Mouse (Mus musculus) kidney, postnatal 0 days (tissue): ENCODE measurements at regions not wholly inside any gene's neighbourhood (a gene's known extent, or its start where the extent isn't known, plus 50 kb on each side); places are given as distances from the start of the nearest gene placed in this dataset.
A peak's percentile ranks its signal among the peaks of the same experiment; 100 is the strongest.

Source experiments
- ATAC-seq: fragments of 200-750 bp; cut with Nextera tagmentation; replicated peaks from 2 replicates; pipeline ENCODE4 v1.8.0; 2017; ENCODE audit warnings: low read depth, moderate number of reproducible peaks, moderate TSS enrichment, moderate library complexity; ENCODE audit not compliant: low FRiP score
- DNase-seq: peaks from one replicate; pipeline ENCODE4 v3.0.0-alpha.2; 2016; ENCODE audit warnings: low spot score
- H3K27ac ChIP-seq: fragments of 300-500 bp; sonication (generic); 2 replicates; pipeline ENCODE4 v1.5.1; 2014; ENCODE audit warnings: mild to moderate bottlenecking
- H3K27me3 ChIP-seq: fragments of 300-500 bp; sonication (generic); 2 replicates; pipeline ENCODE4 v1.6.1; 2014; ENCODE audit warnings: low read length, mixed read lengths; ENCODE audit not compliant: insufficient read depth
- H3K36me3 ChIP-seq: fragments of 300-500 bp; sonication (generic); 2 replicates; pipeline ENCODE4 v1.6.1; 2014; ENCODE audit warnings: low read length, mixed read lengths; ENCODE audit not compliant: insufficient read depth
- H3K4me1 ChIP-seq: fragments of 300-500 bp; sonication (generic); replicated peaks from 2 replicates; pipeline ENCODE4 v1.6.1; 2014; ENCODE audit warnings: antibody characterized with exemption, low read length, mixed read lengths; ENCODE audit not compliant: insufficient read depth
- H3K4me2 ChIP-seq: fragments of 300-500 bp; sonication (generic); 2 replicates; pipeline ENCODE4 v1.6.1; 2014; ENCODE audit warnings: mild to moderate bottlenecking, low read length, moderate library complexity, mixed read lengths
- H3K4me3 ChIP-seq: fragments of 300-500 bp; sonication (generic); replicated peaks from 2 replicates; pipeline ENCODE4 v1.5.1; 2014; ENCODE audit warnings: low read depth, low read length
- H3K9ac ChIP-seq: fragments of 300-500 bp; sonication (generic); 2 replicates; pipeline ENCODE4 v1.6.1; 2014; ENCODE audit warnings: low read depth, low read length
- H3K9me3 ChIP-seq: fragments of 300-500 bp; sonication (generic); replicated peaks from 2 replicates; pipeline ENCODE4 v1.6.1; 2016; ENCODE audit warnings: low read length, inconsistent platforms, mixed read lengths
- CTCF ChIP-seq: IDR thresholded peaks from 2 replicates; pipeline ENCODE4 v1.5.1; 2016; ENCODE audit warnings: antibody characterized with exemption, low read depth, mild to moderate bottlenecking, moderate library complexity
- WGBS: fragments of 180-500 bp; shearing (Covaris S2); extraction: QIAGEN DNeasy Blood & Tissue Kit; methylation state at CpG from one replicate; pipeline ENCODE4 v1.1.7; 2014; 5-methylcytosine and 5-hydroxymethylcytosine counted together

DNA sequence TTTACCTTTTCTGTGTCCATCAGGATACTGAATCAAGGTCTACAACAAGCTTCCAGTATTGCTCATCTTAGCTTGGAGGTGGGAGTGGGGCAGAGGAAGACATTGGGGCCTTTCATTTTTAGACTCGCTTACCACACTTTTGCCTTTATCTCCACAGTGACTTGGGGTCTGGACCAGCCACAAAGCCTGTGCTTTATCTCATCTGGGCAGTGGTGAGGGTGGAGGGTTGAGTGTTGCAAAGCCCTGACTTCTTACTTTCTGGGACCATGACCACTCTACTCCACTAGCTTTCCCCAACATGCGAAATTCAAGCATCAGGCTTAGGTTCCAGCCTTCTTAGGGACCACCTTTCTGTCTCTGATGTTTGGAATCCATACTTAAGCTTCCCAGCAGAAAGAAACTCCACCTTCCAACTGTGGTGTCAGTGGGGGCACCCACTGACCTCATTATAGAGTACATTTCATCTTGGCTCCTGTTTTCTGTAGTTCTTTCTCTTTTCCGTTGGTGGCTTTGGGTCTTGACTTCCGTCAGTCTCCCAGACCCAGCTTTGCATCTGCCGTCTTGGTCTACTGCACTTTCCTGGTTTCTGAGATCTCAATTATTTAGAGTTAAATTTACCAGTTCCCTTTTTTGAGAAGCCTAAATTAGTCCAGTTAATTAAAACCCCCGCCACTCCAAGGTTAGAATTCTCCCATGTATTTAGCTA lies 80.5 kb downstream of the Gm815 start:
- H3K4me1 ChIP-seq = no peaks in the 10 kb centered on the region
- no peaks in the 10 kb centered on the region for H3K27me3 ChIP-seq
- H3K36me3 ChIP-seq = no peaks in the 10 kb centered on the region
- no peak overlapping the region for H3K9ac ChIP-seq
- no peak overlapping the region for H3K4me2 ChIP-seq
- WGBS = 84% methylated on average over 6 of the region's 6 CpGs
- no peaks in the 10 kb centered on the region for H3K9me3 ChIP-seq
- H3K4me3 ChIP-seq = no peak overlapping the region
- DNase-seq (no peak), ATAC-seq (no peak)
- H3K27ac ChIP-seq = no peak overlapping the region
- TF ChIP-seq CTCF = no peak

DNA sequence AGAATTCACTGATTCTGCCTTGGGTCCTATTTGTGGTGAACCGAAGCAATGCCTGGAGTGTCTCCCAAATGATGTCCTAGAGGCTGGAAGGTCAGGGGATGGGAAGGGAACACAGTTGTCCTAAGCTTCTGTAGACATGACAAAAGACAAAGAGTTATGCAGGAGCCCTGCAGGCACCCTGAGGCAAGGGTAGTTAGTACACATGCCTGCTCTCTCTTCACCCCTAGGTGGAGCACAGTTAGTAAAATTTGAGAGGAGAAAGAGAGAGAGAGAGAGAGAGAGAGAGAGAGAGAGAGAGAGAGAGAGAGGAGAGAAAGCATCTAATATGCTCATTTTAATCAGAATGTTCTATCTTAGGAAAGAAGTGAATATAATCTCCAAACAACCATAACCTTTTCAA lies 87.4 kb downstream of the Gm815 start:
- peak; percentile 61 for DNase-seq
- Histone ChIP-seq H3K36me3 (no peaks in the 10 kb centered on the region), H3K4me1 (no peaks in the 10 kb centered on the region), H3K27ac (no peak overlapping the region), H3K4me2 (no peak overlapping the region), H3K9me3 (no peaks in the 10 kb centered on the region), H3K9ac (no peak overlapping the region), H3K4me3 (no peak overlapping the region), H3K27me3 (no peaks in the 10 kb centered on the region)
- ATAC-seq = no peak
- WGBS = 76% methylated on average over 1 of the region's 1 CpGs
- peak; percentile 57 for TF ChIP-seq CTCF

DNA sequence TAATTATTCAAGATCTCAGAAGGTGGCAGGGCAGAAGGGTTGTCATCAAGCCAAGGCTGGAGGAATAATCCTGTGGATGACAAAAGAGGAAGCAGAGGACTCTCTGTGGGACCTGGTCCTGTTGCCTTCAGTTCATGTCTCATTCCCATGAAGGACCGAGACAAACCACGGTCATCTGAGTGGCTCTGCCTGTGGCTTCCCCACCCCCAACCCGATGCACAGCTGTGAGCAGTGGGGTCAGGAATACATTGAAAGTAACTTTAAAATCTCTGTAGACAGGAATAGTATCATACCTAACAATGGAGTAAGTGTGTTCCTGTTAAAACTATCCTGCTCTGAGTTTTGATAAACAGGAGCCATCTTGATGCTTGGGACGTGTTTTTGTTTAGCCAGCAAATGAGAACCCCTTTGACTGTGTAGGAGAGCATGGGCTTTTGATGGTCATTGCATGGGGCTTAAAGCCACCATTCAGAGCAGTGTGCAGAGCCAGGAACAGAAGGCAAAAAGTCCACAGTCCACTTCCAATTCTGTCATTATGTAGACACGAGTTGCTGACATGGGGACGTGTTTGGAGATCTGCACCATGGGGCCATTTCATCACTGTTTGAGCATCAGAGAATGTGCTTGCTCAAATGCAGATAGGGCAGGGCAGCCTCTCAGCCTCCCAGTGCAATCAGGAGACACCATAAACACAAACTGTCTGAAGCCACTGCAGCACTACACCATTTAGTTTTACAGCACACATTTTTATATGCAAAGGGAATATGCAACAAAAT lies 88.3 kb downstream of the Gm815 start:
- Histone ChIP-seq H3K27ac (no peak overlapping the region), H3K9me3 (no peaks in the 10 kb centered on the region), H3K4me2 (no peak overlapping the region), H3K27me3 (no peaks in the 10 kb centered on the region), H3K4me3 (no peak overlapping the region), H3K36me3 (no peaks in the 10 kb centered on the region), H3K9ac (no peak overlapping the region), H3K4me1 (no peaks in the 10 kb centered on the region)
- TF ChIP-seq CTCF = no peak
- ATAC-seq = no peak
- 91% methylated on average over 6 of the region's 6 CpGs for WGBS
- no peak for DNase-seq

DNA sequence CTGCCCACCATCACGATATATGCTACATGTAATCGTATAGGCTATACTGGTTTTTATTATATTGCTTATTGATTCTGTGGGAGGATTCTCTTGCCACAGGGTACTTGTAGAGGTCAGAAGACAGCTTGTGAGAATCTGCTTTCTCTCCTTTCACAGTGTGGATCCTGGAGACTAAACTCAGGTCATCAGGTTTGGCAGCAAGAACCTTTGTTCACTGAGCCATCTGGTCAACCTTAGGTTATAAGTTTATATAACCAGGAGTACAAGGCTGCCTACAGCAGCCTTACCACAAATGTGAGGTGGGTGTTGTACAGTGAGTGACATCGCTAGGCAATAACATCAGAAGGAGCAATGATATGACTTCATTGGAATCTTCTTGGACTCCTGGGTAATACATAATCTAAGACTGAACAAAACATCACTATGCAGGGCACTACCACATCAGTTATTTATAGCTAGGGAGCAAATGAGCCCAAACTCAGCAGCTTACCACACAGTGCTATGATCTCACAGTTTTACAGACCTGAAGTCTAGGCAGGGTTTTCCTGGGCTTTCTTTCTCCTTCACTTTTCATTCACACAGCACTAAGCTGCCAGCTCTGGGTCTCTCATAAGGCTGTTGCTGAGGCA lies 89.0 kb downstream of the Gm815 start:
- Histone ChIP-seq H3K27ac (no peak overlapping the region), H3K4me1 (no peaks in the 10 kb centered on the region), H3K27me3 (no peaks in the 10 kb centered on the region), H3K4me2 (no peak overlapping the region), H3K9ac (no peak overlapping the region), H3K36me3 (no peaks in the 10 kb centered on the region), H3K9me3 (no peaks in the 10 kb centered on the region), H3K4me3 (no peak overlapping the region)
- WGBS = 98% methylated on average over 3 of the region's 3 CpGs
- no peak for ATAC-seq
- TF ChIP-seq CTCF = no peak
- DNase-seq = no peak

DNA sequence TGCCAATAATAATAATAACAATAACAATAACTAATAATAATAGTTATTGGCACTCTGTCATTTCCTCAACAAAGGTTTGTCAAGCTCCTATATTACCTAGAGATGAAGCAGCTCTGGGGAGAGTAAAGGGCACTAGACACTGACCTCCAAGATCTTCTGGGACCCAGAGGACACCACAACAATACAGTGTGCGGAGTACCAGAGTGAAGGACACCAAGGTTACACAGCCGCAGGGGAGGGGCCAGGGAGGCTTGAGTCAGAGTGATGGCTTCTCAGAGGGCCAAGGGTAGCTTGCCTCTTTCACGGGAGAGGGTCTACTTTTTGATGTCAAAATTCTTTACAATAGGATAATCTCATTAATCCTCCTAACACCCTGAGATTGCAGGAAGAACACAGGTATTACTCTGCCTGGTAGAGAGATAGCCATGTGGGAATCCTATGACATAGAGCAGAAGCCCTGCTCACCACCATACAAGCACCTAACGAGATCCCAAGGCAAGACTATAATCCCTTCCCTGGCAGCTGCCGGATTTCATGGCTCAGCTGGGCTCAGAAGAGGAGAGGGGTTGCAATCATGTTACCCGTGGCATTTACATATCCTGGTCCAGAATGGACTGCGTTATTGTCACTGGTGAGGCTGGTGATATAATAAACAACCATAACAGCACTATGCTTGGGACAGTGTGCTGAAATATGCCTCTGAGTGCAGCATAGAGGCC lies 91.1 kb downstream of the Gm815 start:
- no peak overlapping the region for H3K4me2 ChIP-seq
- no peak overlapping the region for H3K4me3 ChIP-seq
- no peaks in the 10 kb centered on the region for H3K9me3 ChIP-seq
- WGBS = 82% methylated on average over 7 of the region's 7 CpGs
- no peaks in the 10 kb centered on the region for H3K36me3 ChIP-seq
- no peak overlapping the region for H3K27ac ChIP-seq
- H3K9ac ChIP-seq = no peak overlapping the region
- no peak for ATAC-seq
- no peaks in the 10 kb centered on the region for H3K27me3 ChIP-seq
- no peak for DNase-seq
- no peaks in the 10 kb centered on the region for H3K4me1 ChIP-seq
- TF ChIP-seq CTCF = no peak

GRCm38 (mm10) chr19:26977887-26978639 lies 92.4 kb downstream of the Gm815 start:
- Histone ChIP-seq H3K27me3 (no peaks in the 10 kb centered on the region), H3K4me2 (0 out of 2 replicates have a peak overlapping the region, but pooled peaks have one; percentile 3), H3K4me1 (no peaks in the 10 kb centered on the region), H3K27ac (no peak overlapping the region), H3K9me3 (no peaks in the 10 kb centered on the region), H3K9ac (no peak overlapping the region), H3K36me3 (no peaks in the 10 kb centered on the region), H3K4me3 (no peak overlapping the region)
- peak; percentile 30; the same call in 1 of the 2 replicates for TF ChIP-seq CTCF
- WGBS = 37% methylated on average over 14 of the region's 14 CpGs
- ATAC-seq (no peak), DNase-seq (peak; percentile 53)
